Mouse (Mus musculus) gastrocnemius, postnatal 36 days (tissue): ENCODE data around the gene Btg1-ps1. TPM values are rescaled to one million over a fixed set of nuclear protein-coding genes. Genes with fewer than 3 reads are reported as not detected.
"Not testable (repeated sequence)": the region's sequence is repeated elsewhere in the genome, so short reads cannot be mapped to it uniquely, and the experiment has no call there.

Experiments used
- DNase-seq, 2 experiments: peaks; one replicate each; pipeline ENCODE4 v3.0.0; 2022
- intact Hi-C: fragments of 180-260 bp; cut with DNase I; formaldehyde crosslinking; loops from one replicate; pipeline ENCODE4 v1.15.1; 2025
- long read RNA-seq, 2 experiments: library from polyadenylated mRNA; stranded (forward); transcript quantifications; one replicate each; pipeline ENCODE4 v2.0.0; 2021
- total RNA-seq, 2 experiments: library from RNA; stranded (reverse); gene quantifications; 2 replicates each; pipeline ENCODE4 v1.2.3; 2021

Btg1-ps1 gene
- total RNA-seq: not detected
- long read RNA-seq, experiment 1: 0 reads
- long read RNA-seq, experiment 2: 0 reads

DNA sequence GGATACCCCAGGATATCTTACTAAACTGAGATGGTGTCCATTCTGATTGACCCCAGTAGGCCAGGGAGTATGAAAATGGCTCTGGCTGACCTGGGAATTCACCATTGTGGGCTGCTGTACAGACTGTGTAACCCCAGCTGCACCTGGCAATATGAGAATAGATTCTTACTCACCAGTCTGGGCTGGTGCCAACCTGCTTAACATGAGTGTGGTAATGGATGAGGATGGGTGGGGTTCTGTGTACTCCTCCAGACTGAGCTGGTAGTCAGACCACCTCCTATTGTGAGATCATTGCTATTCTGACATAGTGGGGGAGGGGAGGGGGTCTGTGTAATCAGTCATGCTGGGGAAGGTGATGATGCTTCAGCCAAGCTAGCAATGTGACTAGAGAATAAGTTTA, at the start of gene Btg1-ps1:
Btg1-ps1 (minus strand) TSS at position 219 of the 400 bp plus-strand sequence.
- DNase-seq, intact Hi-C loops: not testable (repeated sequence)

DNA sequence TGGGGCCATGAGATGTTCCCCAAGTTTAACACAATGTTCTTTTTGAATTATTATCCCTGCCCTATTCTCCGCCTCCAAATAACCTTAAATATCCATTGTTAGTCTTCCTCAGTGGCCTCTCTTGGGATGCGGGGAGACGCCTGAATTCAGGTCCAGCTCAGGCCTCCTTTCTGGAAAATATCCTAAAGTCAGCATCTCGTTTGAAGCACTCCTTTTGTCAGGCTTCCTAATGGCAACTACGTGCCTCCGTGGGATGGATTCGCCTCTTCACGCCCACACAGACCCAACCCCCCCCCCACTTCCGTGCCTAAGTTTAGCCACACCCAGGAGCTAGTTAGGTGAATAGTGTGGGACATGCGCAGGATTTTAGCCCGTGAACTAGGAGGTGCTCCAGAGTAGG, 47.6 kb upstream of the Btg1-ps1 start, which contains the start of gene Rhox10:
Rhox10 (plus strand) TSS at position 301 of the 400 bp plus-strand sequence.
- intact Hi-C loops: no loop called here
- DNase-seq: no peak

DNA sequence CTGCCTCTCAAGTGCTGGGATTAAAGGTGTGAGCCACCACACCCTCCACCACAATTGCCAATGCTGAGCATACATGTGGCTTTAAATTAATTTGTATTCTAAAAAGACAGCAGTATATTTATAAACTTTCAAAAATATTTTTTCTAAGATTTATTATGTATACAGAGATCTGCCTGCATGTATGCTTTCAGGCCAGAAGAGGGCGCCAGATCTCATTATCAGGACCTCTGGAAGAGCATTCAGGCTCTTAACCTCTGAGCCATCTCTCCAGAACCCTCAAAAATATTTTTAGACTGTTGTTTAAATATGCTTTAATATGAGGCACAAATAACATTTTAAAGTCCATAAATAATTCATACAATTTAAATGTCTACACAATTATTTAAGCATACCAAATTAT, 42.9 kb upstream of the Btg1-ps1 start:
- DNase-seq: no peak
- intact Hi-C loops: no loop called here

DNA sequence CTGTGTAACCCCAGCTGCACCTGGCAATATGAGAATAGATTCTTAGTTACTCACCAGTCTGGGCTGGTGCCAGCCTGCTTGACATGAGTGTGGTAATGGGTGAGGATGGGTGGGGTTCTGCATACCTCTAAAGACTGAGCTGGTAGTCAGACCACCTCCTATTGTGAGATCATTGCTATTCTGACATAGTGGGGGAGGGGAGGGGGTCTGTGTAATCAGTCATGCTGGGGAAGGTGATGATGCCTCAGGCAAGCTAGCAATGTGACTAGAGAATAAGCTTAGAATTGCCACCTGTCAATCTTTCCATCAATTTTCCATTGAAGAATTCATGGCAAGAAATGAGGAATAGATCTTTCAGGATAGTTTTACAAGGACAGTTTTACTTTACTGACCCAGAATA, 24.4 kb upstream of the Btg1-ps1 start, which contains the start of gene Btg1-ps2:
Btg1-ps2 (minus strand) TSS at position 101 of the 400 bp plus-strand sequence.
- intact Hi-C loops: not testable (repeated sequence)

DNA sequence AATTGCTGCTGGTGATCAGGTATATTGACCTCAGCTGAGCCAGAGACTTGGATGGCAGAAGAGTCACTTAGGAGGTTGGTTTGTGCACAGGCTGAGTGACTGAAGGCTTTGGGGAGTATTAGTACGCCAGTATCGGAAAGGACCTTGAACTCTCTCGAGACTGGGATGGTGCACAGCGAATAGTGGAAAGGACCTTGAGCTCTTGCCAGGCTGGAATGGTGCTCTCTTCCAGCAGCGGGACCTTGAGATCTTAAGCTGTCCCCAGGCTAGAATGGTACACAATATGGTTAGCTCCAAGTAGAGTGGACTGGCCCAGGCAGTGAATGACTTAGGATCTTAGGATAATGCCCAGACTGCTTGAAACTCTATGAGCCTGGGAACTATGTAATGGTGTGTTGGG, 21.1 kb upstream of the Btg1-ps1 start:
- intact Hi-C loops: no loop called here
- DNase-seq: no peak

More for the DNA sequence above, 24.4 kb upstream of the Btg1-ps1 start, which contains the start of gene Btg1-ps2:
- not testable (repeated sequence) for DNase-seq

DNA sequence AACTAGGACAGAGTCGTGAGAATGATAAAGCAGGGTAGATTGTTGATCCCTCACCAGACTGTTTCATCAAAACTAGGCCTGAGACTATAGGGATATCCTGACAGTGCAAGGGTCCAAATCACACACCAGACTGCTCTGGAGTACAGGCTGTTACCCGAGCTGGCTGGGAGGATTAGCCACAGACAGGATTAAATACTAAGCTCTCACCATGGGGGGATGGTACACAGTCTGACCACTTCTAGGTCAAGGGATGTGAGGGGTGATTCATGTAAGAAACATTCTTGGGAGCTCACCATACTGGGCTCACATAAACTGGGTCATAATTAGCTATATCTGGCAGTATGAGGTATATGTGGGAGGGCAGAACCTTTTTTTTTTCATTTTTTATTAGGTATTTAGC, 15.2 kb upstream of the Btg1-ps1 start:
- DNase-seq: no peak
- intact Hi-C loops: no loop called here

DNA sequence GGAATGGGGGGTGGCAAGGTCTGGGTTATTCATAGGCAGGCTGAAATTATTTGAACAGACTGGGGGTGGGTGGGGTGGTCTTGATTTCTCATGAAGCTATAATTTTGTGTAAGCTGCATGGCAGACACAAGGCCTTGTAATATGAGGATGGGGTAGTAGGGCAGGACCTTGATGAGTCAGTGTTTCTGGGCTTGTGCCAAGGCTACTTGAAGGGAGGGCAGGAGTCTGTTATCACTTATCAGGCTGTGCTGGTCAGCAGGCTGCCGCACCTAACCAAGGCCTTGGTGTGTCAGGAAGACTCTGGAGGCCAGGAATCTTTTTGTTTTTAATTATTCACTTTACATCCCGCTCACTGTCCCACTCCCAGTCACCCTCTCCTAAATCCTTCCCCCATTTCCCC, 9.9 kb downstream of the Btg1-ps1 start:
- no peak for DNase-seq
- intact Hi-C loops: no loop called here

Other genes with a start within 250 kb of the Btg1-ps1 start
- not detected for gene Rhox5, start 214.0 kb downstream of the Btg1-ps1 start, total RNA-seq
- gene Rhox6, start 191.9 kb downstream of the Btg1-ps1 start, total RNA-seq: not detected
- gene Rhox7a, start 187.1 kb downstream of the Btg1-ps1 start, total RNA-seq: not detected
- gene Rhox8, start 139.9 kb downstream of the Btg1-ps1 start, total RNA-seq: not detected
- not detected for gene Rhox7b, start 121.6 kb downstream of the Btg1-ps1 start, total RNA-seq
- gene Rhox9, start 117.0 kb downstream of the Btg1-ps1 start, total RNA-seq: not detected
- not detected for gene Btg1-ps2, start 24.3 kb upstream of the Btg1-ps1 start, total RNA-seq
- not detected for gene Rhox10, start 47.7 kb upstream of the Btg1-ps1 start, total RNA-seq
- not detected for gene Rhox11, start 66.3 kb upstream of the Btg1-ps1 start, total RNA-seq
- not detected for gene Rhox12, start 92.1 kb upstream of the Btg1-ps1 start, total RNA-seq
- not detected for gene Rhox13, start 102.4 kb upstream of the Btg1-ps1 start, total RNA-seq
- gene Zbtb33, start 171.0 kb upstream of the Btg1-ps1 start, total RNA-seq: 1 to 10 TPM; 5.5 to 6.4 TPM
- gene Tmem255a, start 233.6 kb upstream of the Btg1-ps1 start, total RNA-seq: under 1 TPM; 0.17 to 0.38 TPM